Mouse (Mus musculus): ENCODE measurements at regions not wholly inside any gene's neighbourhood (a gene's known extent, or its start where the extent isn't known, plus 50 kb on each side); places are given as distances from the start of the nearest gene placed in this dataset.
A peak's percentile ranks its signal among the peaks of the same experiment; 100 is the strongest.

DNA sequence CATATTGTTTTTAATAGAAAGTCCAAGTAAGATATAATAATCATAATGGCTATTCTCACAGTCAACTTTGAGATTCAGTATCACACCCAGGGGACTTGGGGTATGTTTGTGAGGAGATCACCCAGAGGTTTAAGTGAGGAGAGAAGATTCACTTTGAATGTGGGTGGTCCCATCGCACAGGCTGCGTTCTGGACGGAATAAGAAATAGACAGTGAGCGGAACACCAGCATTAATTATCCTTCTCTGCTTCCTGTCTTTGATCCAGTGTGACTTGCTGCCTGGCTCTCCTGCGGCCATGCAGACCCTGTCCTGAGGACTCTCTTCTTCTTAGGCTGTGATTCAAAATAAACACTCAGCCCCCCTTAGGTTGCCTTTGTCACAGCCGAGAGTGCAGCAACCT lies 60.6 kb upstream of the Kras start:
- no peak for DNase-seq (ENCODE audit: low spot score)

DNA sequence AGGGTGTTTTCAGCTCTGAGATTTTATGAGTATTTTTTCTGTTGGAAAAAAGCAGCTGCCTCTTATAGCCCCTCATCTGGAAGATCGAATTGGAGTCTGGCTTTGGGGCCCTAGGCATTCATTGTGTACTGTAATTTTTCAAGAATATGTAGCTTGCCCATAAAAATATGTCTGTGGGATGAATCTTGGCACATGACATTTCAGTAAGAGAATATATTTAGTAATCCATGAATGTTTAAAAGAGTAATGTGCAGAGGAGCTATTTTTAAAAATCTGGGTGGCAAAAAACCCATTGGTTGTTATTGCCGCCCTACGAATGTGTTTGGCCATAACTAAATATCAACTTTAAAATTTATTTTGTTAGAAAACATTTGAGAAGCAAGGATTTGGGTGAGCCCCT lies 59.0 kb upstream of the Kras start:
- DNase-seq (ENCODE audit: low spot score), result no peak

DNA sequence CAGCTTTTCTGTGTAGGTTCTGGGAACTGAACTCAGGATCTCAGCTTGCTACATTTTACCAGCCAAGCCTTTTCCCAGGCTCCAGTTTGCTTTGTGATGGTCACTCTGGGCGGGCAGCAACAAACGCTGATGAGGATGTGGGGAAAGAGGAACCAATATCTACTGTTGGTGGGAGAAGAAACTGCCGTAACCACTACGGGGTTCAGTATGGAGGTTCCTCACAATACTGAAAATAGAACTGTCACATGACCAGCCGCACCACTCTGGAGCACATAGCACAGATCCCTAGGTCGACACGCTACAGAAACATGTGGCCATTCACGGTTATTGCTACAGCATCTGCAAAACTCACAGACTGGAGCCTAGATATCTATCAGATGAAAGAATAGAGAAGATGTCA lies 57.2 kb upstream of the Kras start:
- peak; percentile 42 for DNase-seq (ENCODE audit: low spot score)

DNA sequence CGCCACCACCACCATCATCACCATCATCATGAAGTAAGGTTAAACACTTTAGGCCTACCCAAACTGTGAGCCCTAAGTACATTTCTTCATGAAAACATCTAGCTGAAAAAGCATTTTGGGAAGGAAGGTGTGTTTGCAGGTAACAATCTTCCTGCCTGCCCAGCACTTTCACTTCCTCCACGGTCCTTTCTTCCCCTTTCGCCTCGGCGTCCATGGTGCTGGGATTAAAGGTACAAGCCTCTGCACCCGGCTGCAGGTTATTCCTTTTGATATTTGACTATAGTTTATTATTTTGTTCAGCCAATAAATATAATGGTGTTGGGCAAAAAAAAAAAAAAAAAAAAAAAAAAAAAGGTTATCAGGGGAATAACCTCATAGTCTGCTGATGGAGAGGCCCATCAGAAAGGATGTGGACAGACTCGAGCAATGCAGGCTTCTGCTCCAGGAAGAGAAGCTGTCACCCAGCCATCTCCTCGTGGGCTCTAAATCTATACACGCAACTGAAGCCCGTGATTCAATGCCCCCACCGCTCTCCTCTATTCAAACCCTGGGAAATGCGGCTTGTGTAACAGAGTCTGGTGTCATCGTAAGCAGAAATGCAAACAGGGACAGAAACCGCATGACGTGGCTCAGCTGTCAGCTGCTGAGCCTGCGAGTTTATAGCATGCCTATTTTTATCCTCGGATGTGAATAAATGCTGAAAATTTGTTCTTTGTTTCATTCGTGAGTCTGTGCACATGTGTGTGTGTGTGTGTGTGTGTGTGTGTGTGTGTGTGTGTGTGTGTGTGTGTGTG lies 56.5 kb upstream of the Kras start:
- DNase-seq (ENCODE audit: low spot score), result peak; percentile 18

DNA sequence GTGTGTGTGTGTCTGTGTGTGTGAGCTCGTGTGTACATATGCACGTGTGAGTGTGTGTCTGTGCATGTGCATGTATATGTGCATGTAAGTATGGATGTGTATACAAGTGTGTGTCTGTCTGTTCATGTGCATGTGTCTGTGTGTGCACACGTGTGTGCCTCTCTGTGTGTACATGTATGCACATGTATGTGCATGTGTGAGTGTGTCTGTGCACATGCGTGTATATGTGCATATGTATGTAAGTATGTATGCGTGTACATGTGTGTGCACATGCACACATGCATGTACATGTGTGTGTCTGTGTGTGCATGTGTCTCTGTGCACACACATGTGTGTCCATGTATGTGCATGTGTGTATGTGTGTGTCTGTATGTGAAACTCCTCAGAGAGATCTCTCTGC lies 55.6 kb upstream of the Kras start:
- no peak for DNase-seq (ENCODE audit: low spot score)

DNA sequence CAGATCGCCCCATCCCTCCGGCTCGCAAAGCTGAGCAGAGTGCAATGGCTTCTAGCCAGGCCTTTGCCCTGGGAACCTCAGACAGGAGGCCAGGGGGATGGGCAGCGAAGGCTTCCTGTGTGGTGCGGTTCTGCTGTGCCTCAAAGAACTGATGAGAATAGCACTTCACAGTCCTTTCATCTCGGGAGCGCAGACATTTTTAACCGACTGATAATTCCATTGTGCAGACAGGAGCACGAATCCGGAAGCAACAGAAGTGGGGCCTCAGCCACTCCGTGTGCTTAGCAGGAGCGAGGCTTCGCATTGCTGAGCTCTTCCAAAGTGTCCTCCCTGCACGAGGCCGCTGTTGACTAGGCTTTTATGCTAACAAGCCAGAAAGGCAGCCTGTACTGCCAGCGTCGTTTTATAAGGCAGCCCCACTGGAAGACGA lies 53.6 kb upstream of the Kras start:
- peak; percentile 45 for DNase-seq (ENCODE audit: low spot score)

DNA sequence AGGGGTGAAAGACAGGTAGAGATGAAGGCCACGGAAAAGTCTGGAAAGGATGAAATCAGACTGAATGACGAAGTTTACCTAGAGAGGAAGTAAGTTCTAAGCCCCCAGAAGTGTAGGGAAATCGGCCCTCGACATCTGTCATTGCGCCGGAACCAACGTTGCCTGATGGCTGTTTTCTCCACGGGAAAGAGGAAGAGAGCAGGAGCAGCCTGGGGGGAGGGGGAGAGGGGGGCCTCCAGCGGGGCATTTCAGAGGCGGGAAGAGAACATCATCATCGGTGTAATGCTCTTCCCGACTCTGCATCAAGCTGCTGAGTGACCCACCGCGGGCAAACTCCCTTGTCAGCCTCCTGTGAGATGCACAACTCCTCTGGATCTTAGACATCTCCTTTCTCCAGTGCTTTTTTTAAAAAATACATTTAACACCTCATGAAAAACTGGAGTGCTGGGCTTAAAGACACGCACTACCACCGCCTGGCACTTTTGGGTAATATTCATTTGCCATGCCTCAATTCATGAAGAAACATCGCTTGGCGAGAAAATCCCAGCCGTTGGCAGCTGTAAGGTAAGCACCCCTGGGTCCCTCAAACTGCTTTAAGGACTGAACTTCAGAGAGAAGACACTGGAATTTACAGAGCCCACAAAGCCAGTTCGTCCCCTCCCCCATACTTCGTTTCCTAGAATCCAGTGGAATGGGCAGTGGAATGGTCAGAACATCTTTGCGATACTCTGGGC lies 53.0 kb upstream of the Kras start:
- DNase-seq (ENCODE audit: low spot score), result no peak

DNA sequence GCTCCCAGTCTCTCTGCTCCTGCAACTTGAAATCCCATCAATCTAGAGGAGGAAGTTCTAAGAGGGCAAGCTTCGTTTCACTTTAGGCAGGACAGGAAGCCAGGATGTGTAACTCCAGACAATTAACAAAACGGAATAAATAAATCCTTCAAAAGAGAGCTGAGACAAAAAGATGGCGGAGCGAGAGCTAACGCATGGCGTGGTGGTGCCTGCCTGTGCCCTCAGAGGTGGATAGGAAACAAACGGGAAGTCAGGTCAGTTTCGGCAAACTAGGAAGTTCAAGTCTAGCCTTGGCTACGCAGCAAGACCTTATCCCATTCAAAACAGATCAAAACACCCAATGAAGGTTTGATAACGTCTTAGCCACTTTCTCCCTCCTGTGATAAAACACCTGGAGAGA lies 52.1 kb upstream of the Kras start:
- DNase-seq (ENCODE audit: low spot score), result no peak

DNA sequence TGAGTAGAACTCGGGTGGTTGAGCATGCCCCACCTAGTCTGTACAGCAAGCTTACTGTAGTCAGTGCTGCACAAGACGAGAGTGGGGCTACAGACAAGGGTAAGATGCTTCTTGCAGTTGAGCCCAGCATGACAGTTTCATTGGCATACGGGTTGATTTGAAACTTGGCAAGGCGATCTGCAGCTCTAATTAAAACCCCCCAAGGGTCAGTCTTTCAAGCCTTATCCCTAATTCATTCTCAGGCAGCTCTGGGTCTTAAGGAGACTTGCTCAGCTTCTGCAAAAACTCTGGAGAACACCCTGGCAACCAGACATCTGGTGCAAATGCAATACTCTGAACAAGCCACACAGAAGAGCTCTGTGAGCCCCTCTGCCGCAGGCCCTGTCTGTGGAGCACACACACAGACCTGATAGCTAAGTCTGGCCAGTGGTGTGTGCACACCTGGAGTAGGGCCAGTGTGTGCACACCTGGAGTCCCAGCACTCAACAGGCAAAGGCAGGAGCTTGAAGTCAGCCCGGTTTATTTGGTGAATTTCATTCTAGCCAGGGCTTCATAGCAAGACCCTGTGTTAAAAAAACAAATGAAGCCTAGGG lies 50.3 kb upstream of the Kras start:
- no peak for DNase-seq (ENCODE audit: low spot score)

All from lung, postnatal 25 days (tissue).